Comparison of ENCODE assay signal across 13 mouse cellular contexts in genomic region chr7:72047588-72048585, GRCm38 (mm10).
DNase-seq lines count a peak whose midpoint lies in the region; ATAC-seq and TF ChIP-seq lines count a peak whose summit lies in the region.
"Had no signal": no experiment of that assay in that cellular context is flagged by ENCODE, and none has a peak within 500 bp of the region (broad histone marks: within the 10 kb centered on the region; RNA-seq: fewer than 3 reads in every experiment).

No protein-coding gene starts in this region.

- no peak overlapping the region for H3K4me3 ChIP-seq in intestine, embryonic 15.5 days (replicated peaks)
- no peak overlapping the region for H3K4me3 ChIP-seq in intestine, postnatal 0 days (ENCODE audit: low read depth, low read length)
- no peak overlapping the region for H3K4me3 ChIP-seq in midbrain, embryonic 15.5 days
- H3K4me3 ChIP-seq in midbrain, embryonic 10.5 days = no peak overlapping the region

- peak overlapping the region; percentile 17; the same call in 1 of the 2 replicates for H3K4me2 ChIP-seq in intestine, embryonic 15.5 days (replicated peaks)
- H3K4me2 ChIP-seq in intestine, postnatal 0 days (replicated peaks; ENCODE audit: low read depth) = no peak overlapping the region
- peak overlapping the region; percentile 9; the same call in 1 of the 2 replicates for H3K4me2 ChIP-seq in midbrain, embryonic 15.5 days

- H3K27me3 ChIP-seq in intestine, embryonic 15.5 days (replicated peaks) = no peaks in the 10 kb centered on the region
- no peaks in the 10 kb centered on the region for H3K27me3 ChIP-seq in intestine, postnatal 0 days (replicated peaks; ENCODE audit: control insufficient read depth, insufficient read depth, low read length)
- H3K27me3 ChIP-seq in midbrain, embryonic 15.5 days (replicated peaks) = no peaks in the 10 kb centered on the region
- no peaks in the 10 kb centered on the region for H3K27me3 ChIP-seq in midbrain, embryonic 10.5 days (ENCODE audit: low read depth, poor library complexity, severe bottlenecking)

- H3K4me1 ChIP-seq in intestine, embryonic 15.5 days (replicated peaks) = no peaks in the 10 kb centered on the region
- H3K4me1 ChIP-seq in intestine, postnatal 0 days (replicated peaks; ENCODE audit: control insufficient read depth, insufficient read depth, low read length) = no peaks in the 10 kb centered on the region
- H3K4me1 ChIP-seq in midbrain, embryonic 15.5 days = no peaks in the 10 kb centered on the region
- H3K4me1 ChIP-seq in midbrain, embryonic 10.5 days = no peaks in the 10 kb centered on the region

- no peak overlapping the region for H3K27ac ChIP-seq in intestine, embryonic 15.5 days
- no peak overlapping the region for H3K27ac ChIP-seq in intestine, postnatal 0 days (ENCODE audit: low read depth, low read length)
- H3K27ac ChIP-seq in midbrain, embryonic 15.5 days = no peak overlapping the region
- H3K27ac ChIP-seq in midbrain, embryonic 10.5 days (replicated peaks) = no peak overlapping the region

- DNase-seq in midbrain, embryonic 10.5 days (ENCODE audit: low spot score) = no peak
- DNase-seq in left cerebral cortex, postnatal 25 days (ENCODE audit: low spot score in 2 of 2) = peak; percentile 35 to 41
- DNase-seq in right cerebral cortex, postnatal 36 days (ENCODE audit: low spot score in 2 of 2) = peak; percentile 4 to 5
- DNase-seq in adrenal gland, postnatal 10 days = no peak
- DNase-seq: adrenal gland, postnatal 25 days; cerebellum, adult 18-20 months; gastrocnemius, postnatal 14 days; kidney, adult 9 months had no signal

- intact Hi-C loops in left cerebral cortex, postnatal 25 days (cut with DNase I) = no loop called here

- no peak for ATAC-seq in intestine, embryonic 15.5 days
- ATAC-seq in intestine, postnatal 0 days = no peak
- peak; percentile 62; the same call in 1 of the 2 replicates for ATAC-seq in midbrain, embryonic 15.5 days (replicated peaks)
- ATAC-seq: CD4-positive, CD25-positive, alpha-beta regulatory T cell, adult 4 months; Patski had no signal

- no peak for TF ChIP-seq CTCF in intestine, postnatal 0 days (IDR thresholded peaks at IDR 0.05; ENCODE audit: low read depth)

- no peaks in the 10 kb centered on the region for H3K36me3 ChIP-seq in intestine, embryonic 15.5 days
- H3K36me3 ChIP-seq in intestine, postnatal 0 days (ENCODE audit: control insufficient read depth, insufficient read depth) = no peaks in the 10 kb centered on the region
- H3K36me3 ChIP-seq in midbrain, embryonic 15.5 days (replicated peaks) = no peaks in the 10 kb centered on the region
- H3K36me3 ChIP-seq in midbrain, embryonic 10.5 days = no peaks in the 10 kb centered on the region

- H3K9ac ChIP-seq in intestine, embryonic 15.5 days = no peak overlapping the region
- no peak overlapping the region for H3K9ac ChIP-seq in intestine, postnatal 0 days (ENCODE audit: low read depth, low read length)
- no peak overlapping the region for H3K9ac ChIP-seq in midbrain, embryonic 15.5 days

- H3K9me3 ChIP-seq in intestine, embryonic 15.5 days = no peaks in the 10 kb centered on the region
- no peaks in the 10 kb centered on the region for H3K9me3 ChIP-seq in intestine, postnatal 0 days (ENCODE audit: control insufficient read depth)
- H3K9me3 ChIP-seq in midbrain, embryonic 15.5 days = no peaks in the 10 kb centered on the region
- no peaks in the 10 kb centered on the region for H3K9me3 ChIP-seq in midbrain, embryonic 10.5 days (replicated peaks)

- WGBS in intestine, embryonic 15.5 days = 42% methylated on average over 20 of the region's 20 CpGs
- WGBS in intestine, postnatal 0 days = 56% methylated on average over 20 of the region's 20 CpGs
- 64% methylated on average over 20 of the region's 20 CpGs for WGBS in midbrain, embryonic 15.5 days
- 82% methylated on average over 20 of the region's 20 CpGs for WGBS in midbrain, embryonic 10.5 days

Comparison
In these comparisons a context has a peak if more than half of its experiments do, and no peak if none do; other contexts are left out.
1. DNase-seq: peak in left cerebral cortex, postnatal 25 days (2 of 2) and right cerebral cortex, postnatal 36 days (2 of 2); none in midbrain, embryonic 10.5 days (single experiment) and adrenal gland, postnatal 10 days (single experiment).